Mouse (Mus musculus) forebrain, embryonic 16.5 days (tissue): ENCODE measurements at regions not wholly inside any gene's neighbourhood (a gene's known extent, or its start where the extent isn't known, plus 50 kb on each side); places are given as distances from the start of the nearest gene placed in this dataset.

Experiments used
- ATAC-seq: fragments of 200-750 bp; cut with Nextera tagmentation; 2 replicates; pipeline ENCODE4 v1.8.0; 2017; ENCODE audit warnings: mild to moderate bottlenecking, moderate library complexity
- H3K27ac ChIP-seq: fragments of 300-500 bp; sonication (generic); 2 replicates; pipeline ENCODE4 v1.5.1; 2014; ENCODE audit warnings: low read length, control low read depth
- H3K27me3 ChIP-seq: fragments of 300-500 bp; sonication (generic); replicated peaks from 2 replicates; pipeline ENCODE4 v1.6.1; 2014; ENCODE audit warnings: low read length; ENCODE audit not compliant: control insufficient read depth, insufficient read depth
- H3K36me3 ChIP-seq: fragments of 300-500 bp; sonication (generic); 2 replicates; pipeline ENCODE4 v1.6.1; 2014; ENCODE audit not compliant: control insufficient read depth, insufficient read depth
- H3K4me1 ChIP-seq: fragments of 300-500 bp; sonication (generic); replicated peaks from 2 replicates; pipeline ENCODE4 v1.6.1; 2014; ENCODE audit warnings: low read length; ENCODE audit not compliant: control insufficient read depth, insufficient read depth
- H3K4me2 ChIP-seq: fragments of 300-500 bp; sonication (generic); 2 replicates; pipeline ENCODE4 v1.6.1; 2014; ENCODE audit warnings: mild to moderate bottlenecking, low read length, control low read depth
- H3K4me3 ChIP-seq: fragments of 300-500 bp; sonication (generic); replicated peaks from 2 replicates; pipeline ENCODE4 v1.5.1; 2014; ENCODE audit warnings: mild to moderate bottlenecking, low read length, control low read depth
- H3K9ac ChIP-seq: fragments of 300-500 bp; sonication (generic); replicated peaks from 2 replicates; pipeline ENCODE4 v1.6.1; 2014; ENCODE audit warnings: low read depth, low read length, control low read depth
- H3K9me3 ChIP-seq: fragments of 300-500 bp; sonication (generic); 2 replicates; pipeline ENCODE4 v1.6.1; 2016; ENCODE audit warnings: low read length; ENCODE audit not compliant: control insufficient read depth
- WGBS: fragments of 180-500 bp; shearing (Covaris S2); extraction: QIAGEN DNeasy Blood & Tissue Kit; methylation state at CpG from one replicate; pipeline ENCODE4 v1.1.7; 2014; 5-methylcytosine and 5-hydroxymethylcytosine counted together

GRCm38 (mm10) chr11:112839721-112840494 is 57.9 kb downstream of the Sox9 start:
- no peak overlapping the region for H3K9ac ChIP-seq
- ATAC-seq: peak; percentile 78
- 6% methylated on average over 10 of the region's 10 CpGs for WGBS

GRCm38 (mm10) chr11:112840495-112840828 is 58.4 kb downstream of the Sox9 start:
- Histone ChIP-seq H3K4me3 (no peak overlapping the region), H3K4me1 (peaks cover 14% of the 10 kb centered on the region), H3K27me3 (no peaks in the 10 kb centered on the region), H3K36me3 (no peaks in the 10 kb centered on the region), H3K27ac (peak overlapping the region; percentile 19; the same call in 1 of the 2 replicates), H3K9me3 (no peaks in the 10 kb centered on the region), H3K9ac (no peak overlapping the region), H3K4me2 (peak overlapping the region; percentile 6)
- peak; percentile 73 for ATAC-seq
- WGBS: 4% methylated on average over 10 of the region's 10 CpGs

More at GRCm38 (mm10) chr11:112839721-112840494, 57.9 kb downstream of the Sox9 start:
- H3K9me3 ChIP-seq: no peaks in the 10 kb centered on the region
- H3K4me2 ChIP-seq: peak overlapping the region; percentile 6
- H3K27ac ChIP-seq: peak overlapping the region; percentile 65
- peaks cover 16% of the 10 kb centered on the region for H3K4me1 ChIP-seq
- H3K4me3 ChIP-seq: no peak overlapping the region
- no peaks in the 10 kb centered on the region for H3K36me3 ChIP-seq
- no peaks in the 10 kb centered on the region for H3K27me3 ChIP-seq

DNA sequence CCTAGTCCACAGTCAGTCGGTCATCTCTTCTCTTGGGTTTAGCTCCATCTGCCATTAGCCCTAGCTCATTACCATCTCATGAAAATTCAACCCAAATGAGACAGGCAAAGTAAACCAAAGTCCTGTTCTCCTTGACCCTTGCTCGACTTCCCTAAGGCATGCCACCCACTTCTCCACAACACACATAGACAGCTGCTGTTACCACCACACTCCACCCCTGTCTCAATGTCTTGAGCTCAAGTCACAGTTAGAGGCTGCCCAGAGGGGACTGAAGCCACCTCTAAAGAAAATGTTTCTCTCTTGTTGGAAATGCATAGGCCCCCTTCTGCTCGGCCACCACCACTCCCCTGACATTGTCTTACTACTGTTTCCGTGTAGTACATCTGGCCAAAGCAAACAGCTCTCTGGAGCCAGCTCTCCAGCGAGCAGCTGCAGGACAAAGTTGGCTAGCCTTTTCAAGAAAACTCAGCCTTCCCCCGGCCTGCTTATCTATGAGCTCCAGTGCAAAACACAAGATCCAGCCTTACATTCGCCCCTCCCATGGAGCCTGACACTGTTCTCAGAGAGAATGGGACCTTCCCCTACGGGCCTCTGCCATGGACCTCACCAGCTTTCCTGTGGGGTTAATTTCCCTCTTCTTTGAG is 62.4 kb downstream of the Sox9 start:
- 73% methylated on average over 8 of the region's 8 CpGs for WGBS
- H3K9ac ChIP-seq: no peak overlapping the region
- H3K4me1 ChIP-seq: peaks cover 13% of the 10 kb centered on the region
- H3K36me3 ChIP-seq: no peaks in the 10 kb centered on the region
- no peaks in the 10 kb centered on the region for H3K27me3 ChIP-seq
- H3K4me2 ChIP-seq: no peak overlapping the region
- no peak overlapping the region for H3K27ac ChIP-seq
- ATAC-seq: no peak
- H3K4me3 ChIP-seq: no peak overlapping the region
- H3K9me3 ChIP-seq: no peaks in the 10 kb centered on the region

- H3K4me1 ChIP-seq: no peaks in the 10 kb centered on the region
- H3K27me3 ChIP-seq: no peaks in the 10 kb centered on the region
- H3K36me3 ChIP-seq: no peaks in the 10 kb centered on the region
- no peak overlapping the region for H3K9ac ChIP-seq
- H3K9me3 ChIP-seq: no peaks in the 10 kb centered on the region
- no peak overlapping the region for H3K4me3 ChIP-seq
- no peak overlapping the region for H3K27ac ChIP-seq
- no peak for ATAC-seq
- WGBS: 89% methylated on average over 2 of the region's 2 CpGs
- no peak overlapping the region for H3K4me2 ChIP-seq
Observed at GRCm38 (mm10) chr11:112847146-112847545, 65.1 kb downstream of the Sox9 start.

- 88% methylated on average over 3 of the region's 3 CpGs for WGBS
Observed at GRCm38 (mm10) chr11:112847851-112848250, 65.8 kb downstream of the Sox9 start.

DNA sequence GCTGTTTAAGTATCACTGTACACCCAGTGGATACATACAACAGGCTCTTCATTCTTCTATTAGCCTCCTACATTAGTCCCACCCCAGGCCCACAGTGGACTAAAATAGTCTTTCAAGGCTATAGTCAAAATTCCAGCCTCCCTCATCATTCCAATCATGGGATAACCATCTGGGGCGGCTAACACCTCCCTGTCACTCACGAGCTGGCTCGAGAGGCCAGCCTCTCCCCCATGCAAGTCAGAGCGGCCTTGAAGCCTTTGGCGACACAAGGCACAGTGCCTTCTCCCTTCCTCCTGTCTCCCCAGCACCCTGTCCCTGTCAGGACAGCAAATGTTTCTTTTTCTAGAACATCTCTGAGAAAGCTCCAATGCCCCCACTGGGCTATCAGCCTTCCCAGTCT is 68.0 kb downstream of the Sox9 start:
- H3K9ac ChIP-seq: no peak overlapping the region
- no peaks in the 10 kb centered on the region for H3K27me3 ChIP-seq
- H3K9me3 ChIP-seq: no peaks in the 10 kb centered on the region
- 77% methylated on average over 5 of the region's 5 CpGs for WGBS
- no peak overlapping the region for H3K4me3 ChIP-seq
- H3K4me1 ChIP-seq: no peaks in the 10 kb centered on the region
- no peak overlapping the region for H3K27ac ChIP-seq
- no peak overlapping the region for H3K4me2 ChIP-seq
- no peaks in the 10 kb centered on the region for H3K36me3 ChIP-seq
- ATAC-seq: no peak

More at GRCm38 (mm10) chr11:112847851-112848250, 65.8 kb downstream of the Sox9 start:
- Histone ChIP-seq H3K36me3 (no peaks in the 10 kb centered on the region), H3K4me1 (no peaks in the 10 kb centered on the region), H3K27ac (no peak overlapping the region), H3K27me3 (no peaks in the 10 kb centered on the region), H3K9me3 (no peaks in the 10 kb centered on the region), H3K4me3 (no peak overlapping the region), H3K9ac (no peak overlapping the region), H3K4me2 (no peak overlapping the region)
- no peak for ATAC-seq

DNA sequence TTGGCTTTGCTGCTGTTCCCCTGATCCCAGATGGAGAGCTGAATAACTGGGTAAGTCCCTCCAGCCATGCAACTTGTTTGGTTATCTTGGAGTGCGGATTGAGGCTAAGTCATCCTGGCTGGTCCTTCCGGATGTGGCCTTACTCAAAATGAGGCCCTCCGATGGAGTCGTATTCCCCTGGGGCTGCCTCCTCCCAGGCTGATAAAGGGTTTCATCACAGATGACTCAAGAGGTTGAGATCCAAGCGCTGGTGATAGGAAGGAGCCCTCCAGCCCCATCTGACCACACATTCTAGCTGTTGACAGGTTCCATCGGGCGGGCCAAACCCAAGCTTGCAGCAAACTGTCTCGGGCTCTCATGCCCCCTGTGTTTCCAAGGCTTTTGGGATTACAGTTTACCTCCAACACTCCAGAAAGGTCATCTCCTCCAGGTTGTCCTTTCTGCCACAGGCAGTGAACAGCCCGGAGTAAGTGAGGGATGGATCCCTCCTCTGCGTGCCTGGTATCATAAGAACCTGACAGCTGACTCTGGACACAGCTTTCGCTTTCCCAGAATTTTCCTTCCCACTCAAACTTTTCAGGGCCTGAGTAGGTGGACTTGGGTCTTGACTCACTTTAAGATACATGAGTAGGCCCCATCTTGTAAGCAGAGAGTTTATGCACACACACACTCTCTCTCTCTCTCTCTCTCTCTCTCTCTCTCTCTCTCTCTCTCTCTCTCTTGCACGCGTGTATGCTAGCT is 68.7 kb downstream of the Sox9 start:
- Histone ChIP-seq H3K4me3 (no peak overlapping the region), H3K4me1 (no peaks in the 10 kb centered on the region), H3K9ac (no peak overlapping the region), H3K4me2 (no peak overlapping the region), H3K36me3 (no peaks in the 10 kb centered on the region), H3K27me3 (no peaks in the 10 kb centered on the region), H3K27ac (no peak overlapping the region), H3K9me3 (no peaks in the 10 kb centered on the region)
- WGBS: 87% methylated on average over 13 of the region's 13 CpGs
- no peak for ATAC-seq

- H3K4me2 ChIP-seq: no peak overlapping the region
- no peak overlapping the region for H3K9ac ChIP-seq
- H3K36me3 ChIP-seq: no peaks in the 10 kb centered on the region
- H3K4me1 ChIP-seq: no peaks in the 10 kb centered on the region
- ATAC-seq: no peak
- WGBS: 80% methylated on average over 9 of the region's 9 CpGs
- no peaks in the 10 kb centered on the region for H3K9me3 ChIP-seq
- no peak overlapping the region for H3K4me3 ChIP-seq
- H3K27ac ChIP-seq: no peak overlapping the region
- no peaks in the 10 kb centered on the region for H3K27me3 ChIP-seq
Observed at GRCm38 (mm10) chr11:112851321-112851720, 69.3 kb downstream of the Sox9 start.

- Histone ChIP-seq H3K4me3 (no peak overlapping the region), H3K4me2 (no peak overlapping the region), H3K36me3 (no peaks in the 10 kb centered on the region), H3K27ac (no peak overlapping the region), H3K9me3 (no peaks in the 10 kb centered on the region), H3K4me1 (peaks cover 8% of the 10 kb centered on the region), H3K27me3 (no peaks in the 10 kb centered on the region), H3K9ac (no peak overlapping the region)
- no peak for ATAC-seq
- WGBS: 76% methylated on average over 5 of the region's 5 CpGs
Observed at GRCm38 (mm10) chr11:112855975-112856374, 74.0 kb downstream of the Sox9 start.
